Mouse (Mus musculus) layer of hippocampus, postnatal 10 days (tissue): ENCODE measurements around the gene Cck. TPM values are rescaled to one million over a fixed set of nuclear protein-coding genes. Genes with fewer than 3 reads are reported as not detected.
"Not testable (repeated sequence)": the region's sequence is repeated elsewhere in the genome, so short reads cannot be mapped to it uniquely, and the experiment has no call there.

Source experiments
- DNase-seq, 2 experiments: peaks; one replicate each; pipeline ENCODE4 v3.0.0; 2021; ENCODE audit warnings: low spot score in 2 of 2
- total RNA-seq, 2 experiments: library from RNA; stranded (reverse); gene quantifications; 2 replicates each; pipeline ENCODE4 v1.2.3; 2021

Gene Cck
- total RNA-seq, 2 experiments from 2014 or later, result 453 to 489 TPM

GRCm38 (mm10) chr9:121460527-121460926 lies 35.0 kb downstream of the Cck start:
- no peak for DNase-seq

- no peak for DNase-seq
Observed at GRCm38 (mm10) chr9:121459950-121460349, 35.5 kb downstream of the Cck start.

GRCm38 (mm10) chr9:121458466-121458865 lies 37.0 kb downstream of the Cck start:
- peak; percentile 53 to 63 for DNase-seq

GRCm38 (mm10) chr9:121456739-121457515 lies 38.6 kb downstream of the Cck start:
- DNase-seq, result no peak

- no peak for DNase-seq
Observed at GRCm38 (mm10) chr9:121454891-121455290, 40.6 kb downstream of the Cck start.

- DNase-seq, result not testable (repeated sequence)
Observed at GRCm38 (mm10) chr9:121452342-121452942, 43.1 kb downstream of the Cck start.

GRCm38 (mm10) chr9:121446431-121446831 lies 49.1 kb downstream of the Cck start:
- DNase-seq, result peak; percentile 31 to 47

- peak in 1 of 2 experiments; percentile 42 for DNase-seq
Observed at GRCm38 (mm10) chr9:121445364-121445763, 50.1 kb downstream of the Cck start.

GRCm38 (mm10) chr9:121444367-121444707 lies 51.2 kb downstream of the Cck start:
- no peak for DNase-seq

GRCm38 (mm10) chr9:121443696-121444366 lies 51.7 kb downstream of the Cck start:
- peak in 1 of 2 experiments; percentile 34 for DNase-seq

- DNase-seq, result no peak
Observed at GRCm38 (mm10) chr9:121442145-121442544, 53.3 kb downstream of the Cck start.

Other genes starting within 250 kb of the Cck start
- gene Ulk4, start 218.5 kb downstream of the Cck start, total RNA-seq, result 1 to 10 TPM; 7.7 to 9.6 TPM
- gene Trak1, start 198.2 kb downstream of the Cck start, total RNA-seq, result 100 to 1,000 TPM; 207 to 210 TPM
- gene Lyzl4, start 146.4 kb upstream of the Cck start, total RNA-seq, result 1 to 10 TPM in 1 of 2 experiments, not detected in 1; 1.1 TPM
- 10 to 100 TPM in 1 of 2 experiments, 1 to 10 TPM in 1; 10.0 to 10.3 TPM for gene Vipr1, start 147.0 kb upstream of the Cck start, total RNA-seq
- gene Sec22c, start 209.8 kb upstream of the Cck start, total RNA-seq, result 10 to 100 TPM; 30.4 to 33.4 TPM
- gene Ss18l2, start 214.6 kb upstream of the Cck start, total RNA-seq, result 10 to 100 TPM; 80.7 to 87.9 TPM
- gene Nktr, start 223.5 kb upstream of the Cck start, total RNA-seq, result 100 to 1,000 TPM; 110 to 133 TPM